In genomic region chr4:76409159-76409558, GRCm38 (mm10) we compare ENCODE assay signal across 14 mouse cellular contexts.
"Had no signal": no experiment of that assay in that cellular context is flagged by ENCODE, and none has a peak within 500 bp of the region (broad histone marks: within the 10 kb centered on the region; RNA-seq: fewer than 3 reads in every experiment).

No protein-coding gene starts in this region.

- H3K27me3 ChIP-seq: liver, embryonic 12.5 days; megakaryocyte, embryonic 14.5 days; midbrain, embryonic 13.5 days; midbrain, embryonic 15.5 days; neural tube, embryonic 12.5 days; stomach, embryonic 15.5 days had no signal

- H3K27ac ChIP-seq: liver, embryonic 12.5 days; liver, embryonic 14.5 days; macrophage; midbrain, embryonic 13.5 days; midbrain, embryonic 15.5 days; neural tube, embryonic 12.5 days; stomach, embryonic 15.5 days; stomach, postnatal 0 days had no signal

- H3K4me1 ChIP-seq: liver, embryonic 12.5 days; megakaryocyte, embryonic 14.5 days; stomach, embryonic 15.5 days had no signal

- H3K4me3 ChIP-seq: liver, embryonic 12.5 days; megakaryocyte, embryonic 14.5 days; midbrain, embryonic 13.5 days; midbrain, embryonic 15.5 days; neural tube, embryonic 12.5 days; stomach, embryonic 15.5 days had no signal

- H3K9me3 ChIP-seq: liver, embryonic 12.5 days; midbrain, embryonic 13.5 days; midbrain, embryonic 15.5 days; neural tube, embryonic 12.5 days; stomach, embryonic 15.5 days had no signal

- H3K36me3 ChIP-seq: liver, embryonic 12.5 days; midbrain, embryonic 13.5 days; midbrain, embryonic 15.5 days; neural tube, embryonic 12.5 days; stomach, embryonic 15.5 days had no signal

- H3K9ac ChIP-seq: liver, embryonic 12.5 days; liver, embryonic 14.5 days; midbrain, embryonic 13.5 days; midbrain, embryonic 15.5 days; neural tube, embryonic 12.5 days; stomach, embryonic 15.5 days had no signal

- H3K4me2 ChIP-seq: liver, embryonic 12.5 days; midbrain, embryonic 11.5 days; midbrain, embryonic 13.5 days; midbrain, embryonic 15.5 days; neural tube, embryonic 12.5 days; stomach, embryonic 15.5 days had no signal

- ATAC-seq: liver, embryonic 12.5 days; midbrain, embryonic 13.5 days; midbrain, embryonic 15.5 days had no signal

- DNase-seq: right cerebral cortex, postnatal 14 days; thymus, adult 2 months; thymus, postnatal 25 days; thymus, postnatal 4 days had no signal
